Mouse (Mus musculus) adrenal gland, adult 2 months (tissue): ENCODE data around the gene Zfp330. TPM values are rescaled to one million over a fixed set of nuclear protein-coding genes. Genes with fewer than 3 reads are reported as not detected.
A peak's percentile ranks its signal among the peaks of the same experiment; 100 is the strongest.

Experiments used
- DNase-seq: peaks from one replicate; pipeline ENCODE4 v3.0.0; 2021
- long read RNA-seq: library from polyadenylated mRNA; stranded (forward); transcript quantifications from one replicate; pipeline ENCODE4 v2.0.0, GENCODE M21; 2021
- polyA plus RNA-seq: library from polyadenylated mRNA; depleted of rRNA; stranded (reverse); fragments of >200 nt; gene quantifications from 2 replicates; pipeline ENCODE4 v1.2.3, GENCODE M21; 2012; rRNA removed
- total RNA-seq, 2 experiments: library from RNA; stranded (reverse); gene quantifications; 2 replicates each; pipeline ENCODE4 v1.2.3; 2021

Zfp330 gene
- total RNA-seq (10 to 100 TPM; 32.6 to 33.4 TPM), polyA plus RNA-seq (2.6 and 4.3 TPM in 2 replicates)
- long read RNA-seq, transcript Zfp330-201 (10 exons, 1,675 nt): major isoform, 30 of 36 reads
- long read RNA-seq, partial matches to known transcripts: 2 of 36 reads
- long read RNA-seq, other reads (novel, unspliced or antisense): 2 of 36 reads

- peak; percentile 95 for DNase-seq
Observed at GRCm38 (mm10) chr8:82774093-82774422, at the start of gene Zfp330. TSS of gene Zfp330 (minus strand) at chr8:82774160.

- DNase-seq: peak; percentile 8
Observed at GRCm38 (mm10) chr8:82777945-82778344, 4.0 kb upstream of the Zfp330 start.

DNA sequence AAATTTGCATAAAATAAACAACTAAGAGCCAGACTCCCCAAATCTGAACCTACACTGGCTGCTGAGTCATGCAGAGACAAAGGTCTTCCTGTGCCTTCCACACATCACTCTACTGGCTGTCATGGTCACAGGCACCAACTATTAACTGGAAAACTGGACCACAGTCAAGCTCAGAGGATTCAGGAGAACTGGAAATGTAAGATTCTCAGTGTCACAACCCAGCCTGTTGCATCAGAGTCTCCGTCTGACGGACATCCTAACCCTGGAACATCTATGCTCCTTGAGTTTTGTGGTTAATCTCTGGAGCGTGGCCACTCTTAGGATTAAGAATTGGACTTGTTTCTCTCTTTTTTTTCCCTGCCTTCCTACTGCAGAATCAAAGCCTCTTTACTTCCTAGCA is 3.4 kb upstream of the Zfp330 start:
- DNase-seq: peak; percentile 19

DNA sequence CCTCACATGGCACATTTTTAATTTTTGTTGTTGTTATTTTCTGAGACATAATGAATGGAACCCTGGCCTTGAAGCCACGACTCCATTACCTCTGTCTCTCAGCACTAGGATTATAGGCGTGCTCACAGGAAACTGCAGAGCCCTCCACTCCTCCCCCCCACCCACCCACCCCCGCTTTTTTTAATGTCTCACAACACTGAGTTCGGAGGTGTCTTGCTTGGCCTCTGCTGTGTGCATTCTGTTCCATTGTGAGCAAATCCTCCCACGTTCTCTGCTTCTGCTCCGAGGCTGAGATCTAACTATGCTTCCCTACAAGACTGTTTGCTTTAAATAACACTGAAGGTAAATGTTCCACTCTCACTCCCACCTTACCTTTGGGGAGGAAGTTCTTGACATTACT is 522 bp upstream of the Zfp330 start:
- no peak for DNase-seq

GRCm38 (mm10) chr8:82773332-82774092 is 448 bp downstream of the Zfp330 start:
- no peak for DNase-seq

GRCm38 (mm10) chr8:82770886-82771285 is 3.1 kb downstream of the Zfp330 start:
- no peak for DNase-seq

DNA sequence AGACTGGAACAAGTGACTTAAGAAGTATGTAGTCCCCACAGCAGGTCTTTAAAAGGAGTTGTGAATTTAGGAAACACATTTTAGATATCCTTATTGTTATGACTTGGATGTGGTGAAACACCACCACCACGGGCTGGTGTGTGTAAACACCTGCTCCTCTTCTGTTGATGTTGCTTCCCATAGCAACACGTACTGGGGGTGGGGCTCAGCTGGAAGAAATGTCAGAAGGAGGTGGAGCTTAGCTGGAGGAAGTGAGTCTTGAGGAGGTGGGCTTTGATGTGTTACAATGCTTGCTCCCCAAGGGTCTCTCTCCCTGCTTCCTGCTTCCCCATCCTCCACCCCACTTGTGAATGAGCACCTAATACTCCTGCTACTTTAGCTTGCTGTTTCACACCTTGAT is 14.9 kb downstream of the Zfp330 start:
- DNase-seq: no peak

GRCm38 (mm10) chr8:82754946-82755345 is 19.0 kb downstream of the Zfp330 start:
- no peak for DNase-seq

DNA sequence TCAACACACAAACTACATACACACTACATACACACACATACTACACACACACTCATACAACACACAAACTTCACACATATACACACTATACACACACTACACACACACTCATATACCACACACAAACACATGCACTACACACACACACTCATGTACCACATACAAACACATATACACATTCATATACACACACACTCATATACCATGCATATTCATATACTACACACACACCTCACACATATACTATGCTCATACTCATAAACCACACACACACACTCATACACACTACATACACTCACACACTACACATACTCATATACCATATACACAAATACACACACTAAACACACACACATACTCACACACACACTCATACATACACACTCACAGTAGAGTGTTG is 27.3 kb downstream of the Zfp330 start:
- no peak for DNase-seq

DNA sequence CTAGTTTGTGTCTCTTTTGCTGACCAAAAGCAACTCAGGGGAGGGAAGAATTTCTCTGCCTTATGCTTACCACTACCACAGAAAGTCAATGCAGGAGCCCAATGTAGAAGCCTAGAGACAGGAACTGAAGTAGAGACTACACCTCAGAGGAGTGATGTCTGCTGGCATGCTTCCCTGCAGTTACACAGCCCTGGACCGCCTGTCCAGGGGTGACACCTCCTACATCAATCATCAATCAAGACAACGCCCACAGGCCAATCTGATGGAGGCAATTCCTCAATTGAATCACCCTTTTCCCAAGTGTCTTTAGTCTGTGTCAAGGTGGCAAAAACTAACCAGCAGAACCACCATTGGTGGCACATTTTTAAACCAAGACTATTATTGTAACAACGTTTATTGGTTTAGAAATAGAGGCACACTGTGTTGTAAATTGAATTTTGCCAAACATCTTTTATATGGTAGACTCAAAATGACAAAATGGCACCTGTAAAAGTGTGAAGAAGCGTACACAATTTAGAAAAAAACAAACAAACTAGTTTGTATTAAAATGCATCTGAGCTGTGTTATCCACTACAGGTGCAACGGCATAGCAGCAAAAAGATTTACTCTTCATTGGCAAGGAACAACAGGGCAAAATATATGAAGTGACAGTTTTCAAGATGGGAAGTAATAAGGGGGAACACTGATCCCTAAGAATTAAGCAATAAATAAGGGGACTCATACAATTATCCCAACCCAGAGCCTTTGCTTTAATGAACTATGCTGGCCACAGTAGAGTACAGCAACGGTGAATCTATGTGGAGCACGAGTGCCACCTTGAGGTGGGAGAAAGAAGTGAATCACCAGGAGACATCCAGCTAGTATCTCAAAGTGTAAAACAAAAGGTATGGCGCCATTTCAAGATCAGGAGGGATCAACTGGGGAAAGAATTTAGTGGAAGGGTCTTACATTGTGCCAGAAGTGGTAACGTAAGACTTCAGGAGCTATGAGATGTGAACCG is 29.8 kb downstream of the Zfp330 start:
- DNase-seq: peak; percentile 68

Other genes starting within 250 kb of the Zfp330 start
- 10 to 100 TPM; 13.5 to 14.8 TPM for gene Rnf150, start 89.2 kb upstream of the Zfp330 start, total RNA-seq
- gene Rnf150, start 89.2 kb upstream of the Zfp330 start, polyA plus RNA-seq: 2.8 and 3.4 TPM in 2 replicates